In genomic region chr16:13667878-13668343, GRCm38 (mm10) we compare ENCODE assay signal across 8 mouse cellular contexts. TPM values are rescaled to one million over a fixed set of nuclear protein-coding genes. Genes with fewer than 3 reads are reported as not detected.
DNase-seq lines count a peak whose midpoint lies in the region; ATAC-seq and TF ChIP-seq lines count a peak whose summit lies in the region.

Parn (minus strand) TSS chr16:13668170.

- peaks cover 24% of the 10 kb centered on the region for H3K36me3 ChIP-seq in embryonic facial prominence, embryonic 13.5 days
- H3K36me3 ChIP-seq in heart, adult 2 months (ENCODE audit: control insufficient read depth, insufficient read depth, low read length): no peaks in the 10 kb centered on the region
- peaks cover 21% of the 10 kb centered on the region for H3K36me3 ChIP-seq in limb, embryonic 13.5 days
- H3K36me3 ChIP-seq in midbrain, embryonic 16.5 days (ENCODE audit: control insufficient read depth, insufficient read depth, low read length): no peaks in the 10 kb centered on the region

- peak; percentile 86 for TF ChIP-seq POLR2A in heart, adult 2 months (IDR thresholded peaks at IDR 0.05; ENCODE audit: insufficient read depth, low read depth, low read length)

- peak; percentile 88 for ATAC-seq in embryonic facial prominence, embryonic 13.5 days (ENCODE audit: insufficient number of reproducible peaks, insufficient read depth, low FRiP score, low TSS enrichment, low read depth)
- peak; percentile 90 for ATAC-seq in limb, embryonic 13.5 days (ENCODE audit: low FRiP score, low read depth)
- ATAC-seq in midbrain, embryonic 16.5 days: peak; percentile 93

- H3K27ac ChIP-seq in embryonic facial prominence, embryonic 13.5 days: peak within 1 kb of the TSS; percentile 79
- H3K27ac ChIP-seq in heart, adult 2 months: peak within 1 kb of the TSS; percentile 85
- peak within 1 kb of the TSS; percentile 79 for H3K27ac ChIP-seq in limb, embryonic 13.5 days
- H3K27ac ChIP-seq in midbrain, embryonic 16.5 days (ENCODE audit: low read length): peak within 1 kb of the TSS; percentile 81

- no peaks in the 10 kb centered on the region for H3K27me3 ChIP-seq in embryonic facial prominence, embryonic 13.5 days
- no peaks in the 10 kb centered on the region for H3K27me3 ChIP-seq in heart, adult 2 months (ENCODE audit: control insufficient read depth, insufficient read depth, low read length)
- no peaks in the 10 kb centered on the region for H3K27me3 ChIP-seq in limb, embryonic 13.5 days
- no peaks in the 10 kb centered on the region for H3K27me3 ChIP-seq in midbrain, embryonic 16.5 days (ENCODE audit: control insufficient read depth, insufficient read depth, low read depth, low read length)

- no peak for TF ChIP-seq CTCF in heart, adult 2 months (IDR thresholded peaks at IDR 0.05)

- H3K9ac ChIP-seq in embryonic facial prominence, embryonic 13.5 days: peak within 1 kb of the TSS; percentile 87
- peak within 1 kb of the TSS; percentile 81 for H3K9ac ChIP-seq in heart, adult 2 months (ENCODE audit: low read depth, low read length)
- peak within 1 kb of the TSS; percentile 81 for H3K9ac ChIP-seq in limb, embryonic 13.5 days
- H3K9ac ChIP-seq in midbrain, embryonic 16.5 days (ENCODE audit: low read depth, low read length): peak within 1 kb of the TSS; percentile 82

- H3K9me3 ChIP-seq in embryonic facial prominence, embryonic 13.5 days: no peaks in the 10 kb centered on the region
- no peaks in the 10 kb centered on the region for H3K9me3 ChIP-seq in limb, embryonic 13.5 days
- no peaks in the 10 kb centered on the region for H3K9me3 ChIP-seq in midbrain, embryonic 16.5 days (replicated peaks; ENCODE audit: control insufficient read depth, low read length, poor library complexity, severe bottlenecking)

- 0 out of 2 replicates have a peak, but pooled peaks have one; percentile 72 for TF ChIP-seq EP300 in heart, adult 2 months (IDR thresholded peaks at IDR 0.05; ENCODE audit: insufficient read depth, low read depth, low read length)

- H3K79me2 ChIP-seq in heart, adult 2 months (replicated peaks; ENCODE audit: control insufficient read depth, insufficient read depth, low read length): no peaks in the 10 kb centered on the region; the same call in 1 of the 2 replicates

- peaks cover 4% of the 10 kb centered on the region for H3K4me1 ChIP-seq in embryonic facial prominence, embryonic 13.5 days
- peaks cover 8% of the 10 kb centered on the region for H3K4me1 ChIP-seq in heart, adult 2 months (ENCODE audit: control insufficient read depth, insufficient read depth, low read length)
- peaks cover 12% of the 10 kb centered on the region for H3K4me1 ChIP-seq in limb, embryonic 13.5 days
- peaks cover 14% of the 10 kb centered on the region for H3K4me1 ChIP-seq in midbrain, embryonic 16.5 days (ENCODE audit: control insufficient read depth, insufficient read depth, low read length)

- DNase-seq in 3134 (ENCODE audit: extremely low read depth, insufficient read length, low spot score): peak; percentile 96
- peak; percentile 96 to 97 for DNase-seq in adrenal gland, postnatal 36 days
- DNase-seq in heart, adult 2 months: peak; percentile 95
- peak; percentile 90 to 94 for DNase-seq in kidney, adult 8-10 months
- peak; percentile 86 to 94 for DNase-seq in spleen, postnatal 10 days (ENCODE audit: low spot score in 2 of 2)

- H3K4me3 ChIP-seq in embryonic facial prominence, embryonic 13.5 days: peak within 1 kb of the TSS; percentile 74
- peak within 1 kb of the TSS; percentile 65 for H3K4me3 ChIP-seq in heart, adult 2 months
- peak within 1 kb of the TSS; percentile 79 for H3K4me3 ChIP-seq in limb, embryonic 13.5 days
- peak within 1 kb of the TSS; percentile 64 for H3K4me3 ChIP-seq in midbrain, embryonic 16.5 days (ENCODE audit: low read depth, low read length)

- peak within 1 kb of the TSS; percentile 83 for H3K4me2 ChIP-seq in embryonic facial prominence, embryonic 13.5 days
- H3K4me2 ChIP-seq in limb, embryonic 13.5 days (replicated peaks): peak within 1 kb of the TSS; percentile 80
- H3K4me2 ChIP-seq in midbrain, embryonic 16.5 days (ENCODE audit: low read length): peak within 1 kb of the TSS; percentile 67

- intact Hi-C loops in heart, adult 2 months (cut with DNase I): no loop called here

- under 1% methylated on average over 35 of the region's 35 CpGs for WGBS in embryonic facial prominence, embryonic 13.5 days
- under 1% methylated on average over 35 of the region's 35 CpGs for WGBS in heart, adult 2 months
- 0% methylated on average over 35 of the region's 35 CpGs for WGBS in limb, embryonic 13.5 days
- under 1% methylated on average over 35 of the region's 35 CpGs for WGBS in midbrain, embryonic 16.5 days

RNA-seq across cellular contexts. Expression of gene Parn, which starts in this region (rescaled TPM):
- total RNA-seq in adrenal gland, postnatal 36 days (2021): 10 to 100 TPM; 27.1 to 44.2 TPM
- polyA plus RNA-seq in embryonic facial prominence, embryonic 13.5 days (2015; fragmentation: Nextera tagmentation; extraction: Ambion mirVana): 41.8 and 42.2 TPM in 2 replicates
- 1 to 10 TPM; 8.9 to 9.1 TPM for total RNA-seq in heart, adult 2 months (2021)
- polyA plus RNA-seq in heart, adult 2 months (2012; rRNA removed): 7.3 and 13.1 TPM in 2 replicates
- 39.6 and 40.8 TPM in 2 replicates for polyA plus RNA-seq in limb, embryonic 13.5 days (2015; fragmentation: Nextera tagmentation; extraction: Ambion mirVana)
- polyA plus RNA-seq in midbrain, embryonic 16.5 days (2015; fragmentation: Nextera tagmentation; extraction: Ambion mirVana): 30.4 and 32.4 TPM in 2 replicates

Comparison
In these comparisons a context has a peak if more than half of its experiments do, and no peak if none do; other contexts are left out.
1. Peak in every context shown above with its lines: DNase-seq, ATAC-seq, H3K4me3 ChIP-seq and H3K27ac ChIP-seq.